Mouse (Mus musculus) lung, postnatal 36 days (tissue): ENCODE results near the gene Tomm22.
A peak's percentile ranks its signal among the peaks of the same experiment; 100 is the strongest.

ENCODE experiments used
- DNase-seq: peaks from one replicate; pipeline ENCODE4 v3.0.0; 2022; ENCODE audit warnings: mixed read lengths

Tomm22 gene

GRCm38 (mm10) chr15:79686046-79686869 lies 15.6 kb downstream of the Tomm22 start:
- no peak for DNase-seq

- DNase-seq, result peak; percentile 27
Observed at GRCm38 (mm10) chr15:79687175-79687574, 16.5 kb downstream of the Tomm22 start.

GRCm38 (mm10) chr15:79687646-79688267 lies 17.1 kb downstream of the Tomm22 start, which contains the start of gene Josd1:
TSS of gene Josd1 (minus strand) at chr15:79687919.
- peak; percentile 96 for DNase-seq

- no peak for DNase-seq
Observed at GRCm38 (mm10) chr15:79688268-79688956, 17.8 kb downstream of the Tomm22 start.

GRCm38 (mm10) chr15:79689662-79690425 lies 19.2 kb downstream of the Tomm22 start:
- DNase-seq, result no peak

GRCm38 (mm10) chr15:79690426-79691022 lies 19.9 kb downstream of the Tomm22 start, which contains the start of gene Gtpbp1:
TSS of gene Gtpbp1 (plus strand) at chr15:79690845.
- DNase-seq, result peak; percentile 100

- peak; percentile 28 for DNase-seq
Observed at GRCm38 (mm10) chr15:79691023-79691508, 20.4 kb downstream of the Tomm22 start.

- DNase-seq, result no peak
Observed at GRCm38 (mm10) chr15:79692334-79692733, 21.7 kb downstream of the Tomm22 start.

- peak; percentile 37 for DNase-seq
Observed at GRCm38 (mm10) chr15:79693740-79694139, 23.1 kb downstream of the Tomm22 start.

- no peak for DNase-seq
Observed at GRCm38 (mm10) chr15:79694512-79694911, 23.9 kb downstream of the Tomm22 start.

- DNase-seq, result no peak
Observed at GRCm38 (mm10) chr15:79695516-79695915, 24.9 kb downstream of the Tomm22 start.

GRCm38 (mm10) chr15:79696508-79696907 lies 25.8 kb downstream of the Tomm22 start:
- no peak for DNase-seq

- no peak for DNase-seq
Observed at GRCm38 (mm10) chr15:79697011-79697410, 26.4 kb downstream of the Tomm22 start.

- DNase-seq, result no peak
Observed at GRCm38 (mm10) chr15:79697558-79698187, 27.0 kb downstream of the Tomm22 start.

GRCm38 (mm10) chr15:79706603-79707214 lies 36.0 kb downstream of the Tomm22 start:
- no peak for DNase-seq

- DNase-seq, result no peak
Observed at GRCm38 (mm10) chr15:79708229-79708822, 37.7 kb downstream of the Tomm22 start.

GRCm38 (mm10) chr15:79715646-79716045 lies 45.0 kb downstream of the Tomm22 start:
- DNase-seq, result no peak

GRCm38 (mm10) chr15:79716710-79717109 lies 46.0 kb downstream of the Tomm22 start:
- DNase-seq, result no peak

- DNase-seq, result no peak
Observed at GRCm38 (mm10) chr15:79720267-79720666, 49.6 kb downstream of the Tomm22 start.

- no peak for DNase-seq
Observed at GRCm38 (mm10) chr15:79720796-79721195, 50.1 kb downstream of the Tomm22 start.
